8 mouse cellular contexts compared by ENCODE assay signal in genomic region chr5:125304245-125304856, GRCm38 (mm10). TPM values are rescaled to one million over a fixed set of nuclear protein-coding genes. Genes with fewer than 3 reads are reported as not detected.
DNase-seq lines count a peak whose midpoint lies in the region; ATAC-seq and TF ChIP-seq lines count a peak whose summit lies in the region.

No protein-coding gene starts in this region.

- H3K27ac ChIP-seq in lung, embryonic 14.5 days (ENCODE audit: low read depth) = no peak overlapping the region
- H3K27ac ChIP-seq in hindbrain, embryonic 10.5 days = no peak overlapping the region
- no peak overlapping the region for H3K27ac ChIP-seq in limb, embryonic 11.5 days (replicated peaks; ENCODE audit: low read depth, low read length)
- H3K27ac ChIP-seq in midbrain, embryonic 16.5 days (ENCODE audit: low read length) = no peak overlapping the region

- no peak overlapping the region for H3K4me3 ChIP-seq in lung, embryonic 14.5 days (ENCODE audit: low read depth, low read length)
- H3K4me3 ChIP-seq in lung, adult 2 months (replicated peaks; ENCODE audit: extremely low read depth, low read depth, low read length) = no peak overlapping the region
- 0 out of 2 replicates have a peak overlapping the region, but pooled peaks have one; percentile 13 for H3K4me3 ChIP-seq in hindbrain, embryonic 10.5 days
- H3K4me3 ChIP-seq in limb, embryonic 11.5 days (ENCODE audit: low read depth, low read length) = no peak overlapping the region
- no peak overlapping the region for H3K4me3 ChIP-seq in midbrain, embryonic 16.5 days (ENCODE audit: low read depth, low read length)

- H3K4me1 ChIP-seq in lung, embryonic 14.5 days (ENCODE audit: insufficient read depth) = no peaks in the 10 kb centered on the region
- H3K4me1 ChIP-seq in lung, adult 2 months (ENCODE audit: control insufficient read depth, insufficient read depth, low read length) = peaks cover 2% of the 10 kb centered on the region
- H3K4me1 ChIP-seq in hindbrain, embryonic 10.5 days (replicated peaks) = peaks cover 33% of the 10 kb centered on the region
- no peaks in the 10 kb centered on the region for H3K4me1 ChIP-seq in limb, embryonic 11.5 days (ENCODE audit: control insufficient read depth, insufficient read depth, low read length)
- 0 out of 2 replicates have a peak, but pooled peaks cover 2% of the 10 kb centered on the region for H3K4me1 ChIP-seq in midbrain, embryonic 16.5 days (ENCODE audit: control insufficient read depth, insufficient read depth, low read length)

- DNase-seq in lung, embryonic 14.5 days = peak; percentile 83
- DNase-seq in lung, adult 2 months = no peak
- peak; percentile 75 for DNase-seq in hindbrain, embryonic 10.5 days (ENCODE audit: low spot score)
- peak; percentile 80 for DNase-seq in limb, embryonic 11.5 days (ENCODE audit: low spot score)
- DNase-seq in adipocyte (ENCODE audit: low spot score) = no peak
- no peak for DNase-seq in cerebellum, adult 9-11 months
- DNase-seq in left cerebral cortex, adult 18-20 months (ENCODE audit: low spot score in 2 of 2) = no peak

- peaks cover 17% of the 10 kb centered on the region for H3K36me3 ChIP-seq in lung, embryonic 14.5 days (ENCODE audit: insufficient read depth)
- peaks cover 27% of the 10 kb centered on the region for H3K36me3 ChIP-seq in hindbrain, embryonic 10.5 days
- H3K36me3 ChIP-seq in limb, embryonic 11.5 days (ENCODE audit: control insufficient read depth, insufficient read depth, low read length) = peaks cover 15% of the 10 kb centered on the region
- H3K36me3 ChIP-seq in midbrain, embryonic 16.5 days (ENCODE audit: control insufficient read depth, insufficient read depth, low read length) = peaks cover 6% of the 10 kb centered on the region; the same call in 1 of the 2 replicates

- no peak overlapping the region for H3K9ac ChIP-seq in lung, embryonic 14.5 days
- no peak overlapping the region for H3K9ac ChIP-seq in limb, embryonic 11.5 days (ENCODE audit: low read length)
- no peak overlapping the region for H3K9ac ChIP-seq in midbrain, embryonic 16.5 days (ENCODE audit: low read depth, low read length)

- H3K4me2 ChIP-seq in lung, embryonic 14.5 days = peak overlapping the region; percentile 35
- H3K4me2 ChIP-seq in limb, embryonic 11.5 days (ENCODE audit: low read depth, severe bottlenecking) = no peak overlapping the region
- peak overlapping the region; percentile 7; the same call in 1 of the 2 replicates for H3K4me2 ChIP-seq in midbrain, embryonic 16.5 days (ENCODE audit: low read length)

- TF ChIP-seq POLR2A in lung, adult 2 months (IDR thresholded peaks at IDR 0.05; ENCODE audit: borderline replicate concordance, extremely low read depth, low read depth, low read length) = no peak

- ATAC-seq in lung, embryonic 14.5 days (ENCODE audit: insufficient read depth) = peak; percentile 80
- peak; percentile 81 for ATAC-seq in limb, embryonic 11.5 days (ENCODE audit: insufficient number of reproducible peaks, low FRiP score, low TSS enrichment, low read depth)
- peak; percentile 67; the same call in 1 of the 2 replicates for ATAC-seq in midbrain, embryonic 16.5 days

- no peak for TF ChIP-seq CTCF in lung, embryonic 14.5 days (IDR thresholded peaks at IDR 0.05; ENCODE audit: low read depth)
- TF ChIP-seq CTCF in lung, adult 2 months (IDR thresholded peaks at IDR 0.05; ENCODE audit: insufficient read depth, low read length) = no peak

- 22% methylated on average over 18 of the region's 18 CpGs for WGBS in lung, embryonic 14.5 days
- WGBS in lung, adult 2 months = 50% methylated on average over 18 of the region's 18 CpGs
- 26% methylated on average over 18 of the region's 18 CpGs for WGBS in hindbrain, embryonic 10.5 days
- WGBS in limb, embryonic 11.5 days = 16% methylated on average over 18 of the region's 18 CpGs
- 18% methylated on average over 18 of the region's 18 CpGs for WGBS in midbrain, embryonic 16.5 days

- no peaks in the 10 kb centered on the region for H3K9me3 ChIP-seq in lung, embryonic 14.5 days (ENCODE audit: low read depth, low read length)
- no peaks in the 10 kb centered on the region for H3K9me3 ChIP-seq in hindbrain, embryonic 10.5 days
- H3K9me3 ChIP-seq in limb, embryonic 11.5 days (ENCODE audit: control insufficient read depth, low read length) = no peaks in the 10 kb centered on the region; the same call in 1 of the 2 replicates
- no peaks in the 10 kb centered on the region for H3K9me3 ChIP-seq in midbrain, embryonic 16.5 days (replicated peaks; ENCODE audit: control insufficient read depth, low read length, poor library complexity, severe bottlenecking)

- no peaks in the 10 kb centered on the region for H3K27me3 ChIP-seq in lung, embryonic 14.5 days (ENCODE audit: insufficient read depth, low read length)
- H3K27me3 ChIP-seq in hindbrain, embryonic 10.5 days (ENCODE audit: insufficient read depth, poor library complexity, severe bottlenecking) = no peaks in the 10 kb centered on the region
- no peaks in the 10 kb centered on the region for H3K27me3 ChIP-seq in limb, embryonic 11.5 days (ENCODE audit: control insufficient read depth, insufficient read depth, low read length)
- H3K27me3 ChIP-seq in midbrain, embryonic 16.5 days (ENCODE audit: control insufficient read depth, insufficient read depth, low read depth, low read length) = no peaks in the 10 kb centered on the region

RNA-seq across cellular contexts. Expression of gene Scarb1, which starts 36.5 kb away (rescaled TPM):
- 51.4 and 58.0 TPM in 2 replicates for polyA plus RNA-seq in lung, embryonic 14.5 days (2014; fragmentation: Nextera tagmentation; extraction: Ambion mirVana)
- 173 and 196 TPM in 2 replicates for polyA plus RNA-seq in lung, adult 2 months (2012; rRNA removed)
- polyA plus RNA-seq in hindbrain, embryonic 10.5 days (2016; fragmentation: Nextera tagmentation; extraction: Ambion mirVana) = 41.2 and 43.6 TPM in 2 replicates
- 27.7 and 30.3 TPM in 2 replicates for polyA plus RNA-seq in limb, embryonic 11.5 days (2014; fragmentation: Nextera tagmentation; extraction: Ambion mirVana)
- 43.8 and 51.6 TPM in 2 replicates for polyA plus RNA-seq in midbrain, embryonic 16.5 days (2015; fragmentation: Nextera tagmentation; extraction: Ambion mirVana)
- total RNA-seq in left cerebral cortex, adult 18-20 months (2021) = 10 to 100 TPM; 27.4 to 29.2 TPM

Comparison
In these comparisons a context has a peak if more than half of its experiments do, and no peak if none do; other contexts are left out.
1. DNase-seq: peak in lung, embryonic 14.5 days (single experiment), hindbrain, embryonic 10.5 days (single experiment) and limb, embryonic 11.5 days (single experiment); none in lung, adult 2 months (single experiment), adipocyte (single experiment), cerebellum, adult 9-11 months (single experiment) and left cerebral cortex, adult 18-20 months (0 of 2).
2. Peak in every context shown above with its lines, with median percentiles within 50 percentile points of each other: ATAC-seq.